Mouse (Mus musculus) right cerebral cortex, postnatal 4 days (tissue): Measurements from ENCODE around the gene Dph1.
"Not testable (repeated sequence)": the region's sequence is repeated elsewhere in the genome, so short reads cannot be mapped to it uniquely, and the experiment has no call there.

Source experiments
- DNase-seq: peaks from one replicate; pipeline ENCODE4 v3.0.0-alpha.2; 2022

The Dph1 gene

DNA sequence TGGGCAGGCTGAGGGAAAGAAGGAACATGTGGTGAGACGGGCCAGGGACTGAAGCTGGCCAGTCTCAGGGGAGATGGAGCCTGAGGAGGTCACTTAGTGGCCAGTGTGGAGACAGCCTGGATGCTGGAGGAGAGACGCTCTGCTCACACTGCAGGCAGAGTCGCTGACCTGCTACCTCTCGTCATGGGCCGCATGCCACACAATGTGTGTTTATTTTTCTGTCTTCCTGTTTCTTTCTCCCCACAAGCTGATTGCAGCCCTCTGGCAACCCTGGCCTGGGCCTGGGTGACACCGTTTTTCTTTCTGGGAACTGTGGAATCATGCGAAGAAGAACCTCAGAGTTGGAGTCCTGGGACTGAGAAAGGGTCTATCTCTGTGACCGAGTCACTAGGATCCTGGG lies 10.7 kb upstream of the Dph1 start:
- DNase-seq: no peak

DNA sequence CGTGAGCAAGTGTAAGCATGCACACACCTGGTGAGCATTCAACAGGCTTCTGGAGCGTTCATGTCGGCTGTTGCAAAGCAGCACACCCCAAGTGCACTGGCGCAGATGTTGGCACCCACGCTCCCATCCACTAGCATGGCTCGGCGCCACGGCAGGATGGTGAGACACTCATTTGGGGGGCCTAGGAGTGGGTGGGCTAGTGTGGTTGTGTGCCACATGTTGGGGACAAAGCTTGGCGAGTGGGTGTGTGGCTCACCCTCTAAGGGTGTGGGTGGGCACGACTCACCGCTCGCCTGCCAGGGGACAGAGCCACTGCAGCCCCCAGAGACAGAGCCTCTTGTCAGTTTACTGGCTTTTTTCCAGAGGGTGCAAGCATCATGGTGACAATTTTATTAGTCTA lies 9.9 kb upstream of the Dph1 start:
- DNase-seq: no peak

GRCm38 (mm10) chr11:75199951-75200350 lies 8.9 kb upstream of the Dph1 start:
- no peak for DNase-seq

DNA sequence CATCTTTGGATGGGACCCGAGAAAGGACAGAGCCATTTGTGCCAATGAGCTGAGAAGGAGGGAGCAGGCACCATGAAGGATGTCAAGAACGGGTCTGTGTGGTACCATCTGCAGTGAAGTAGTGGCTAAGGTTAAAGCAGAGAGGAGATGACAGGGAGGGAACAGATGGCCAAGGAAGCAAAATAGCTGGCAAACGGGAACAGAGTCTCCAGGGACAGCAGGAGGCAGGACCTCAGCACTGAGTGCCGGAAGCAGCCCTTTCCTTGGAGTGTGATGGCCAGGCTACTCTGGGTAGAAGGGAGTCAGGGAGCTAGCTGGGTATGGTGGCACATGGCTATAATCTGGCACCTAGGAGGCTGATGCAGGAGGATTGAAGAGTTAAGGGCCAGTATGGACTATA lies 7.8 kb upstream of the Dph1 start:
- no peak for DNase-seq

DNA sequence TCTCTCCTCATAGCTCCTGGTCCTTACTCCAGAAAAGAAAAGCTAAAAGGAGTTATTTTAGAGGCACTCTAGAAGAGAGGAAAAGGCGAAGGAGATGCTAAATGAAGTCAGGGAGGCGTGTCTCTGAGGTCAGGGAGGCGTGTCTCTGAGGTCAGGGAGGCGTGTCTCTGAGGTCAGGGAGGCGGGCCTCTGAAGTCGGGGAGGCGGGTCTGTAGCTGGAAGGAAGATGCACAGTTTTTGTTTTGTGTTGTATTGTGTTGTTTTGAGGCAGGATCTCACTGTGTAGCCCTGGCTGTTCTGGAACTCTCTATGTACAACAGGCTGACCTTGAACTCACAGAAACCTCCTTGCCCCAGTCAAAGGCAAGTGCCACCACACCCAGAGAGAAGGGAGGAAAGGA lies 6.9 kb upstream of the Dph1 start:
- DNase-seq: no peak

DNA sequence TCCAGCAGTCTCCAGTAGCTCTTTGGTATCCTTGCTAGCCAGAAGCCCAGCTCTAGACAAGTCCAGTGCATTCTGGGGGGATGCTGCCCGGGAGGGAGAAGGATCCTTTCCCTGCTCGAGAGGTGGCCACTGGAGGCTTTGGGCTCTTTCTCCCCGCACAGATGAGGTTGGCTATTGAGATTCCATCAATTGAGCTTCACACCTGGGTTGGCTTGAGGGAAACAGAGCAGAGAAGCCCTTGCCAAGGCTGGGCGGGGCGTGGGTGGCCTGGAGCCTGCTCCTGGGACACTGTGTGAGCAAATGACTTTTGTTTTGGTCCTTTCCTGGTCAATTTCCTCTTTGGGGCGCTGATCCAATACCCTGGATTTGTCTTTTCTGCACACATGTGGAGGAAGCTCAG lies 5.1 kb upstream of the Dph1 start:
- DNase-seq: no peak

DNA sequence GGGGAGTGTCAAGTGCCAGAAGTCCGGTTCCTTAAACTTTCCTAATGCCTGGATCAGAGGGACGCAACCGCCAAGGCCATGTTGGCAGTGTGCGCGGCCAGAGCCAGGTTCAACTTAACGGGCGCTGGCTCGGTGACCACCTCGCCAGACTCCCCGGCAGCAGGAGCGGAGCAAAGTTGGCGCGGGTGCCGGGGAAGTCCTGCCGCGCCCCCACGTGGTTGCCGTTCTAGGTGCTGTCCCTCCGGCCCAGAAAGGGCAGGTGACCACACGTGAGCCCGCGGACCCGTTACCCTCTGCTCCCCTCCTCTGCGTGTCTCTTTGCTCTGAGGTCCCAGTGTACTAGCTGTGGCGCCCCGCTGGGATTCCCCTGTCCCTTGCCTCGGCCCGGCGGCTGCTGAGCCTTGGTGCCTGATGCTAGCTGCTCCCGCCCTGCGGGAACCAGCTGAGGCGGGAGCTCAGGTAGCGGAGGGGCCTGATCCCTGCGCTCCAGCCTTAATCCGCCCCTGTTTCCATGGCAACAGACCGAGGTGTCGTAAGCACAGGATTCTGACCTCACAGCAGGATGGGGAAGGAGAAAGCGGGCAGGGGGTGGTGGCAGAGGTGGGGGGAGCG lies 3.9 kb upstream of the Dph1 start:
- DNase-seq: peak; percentile 37

DNA sequence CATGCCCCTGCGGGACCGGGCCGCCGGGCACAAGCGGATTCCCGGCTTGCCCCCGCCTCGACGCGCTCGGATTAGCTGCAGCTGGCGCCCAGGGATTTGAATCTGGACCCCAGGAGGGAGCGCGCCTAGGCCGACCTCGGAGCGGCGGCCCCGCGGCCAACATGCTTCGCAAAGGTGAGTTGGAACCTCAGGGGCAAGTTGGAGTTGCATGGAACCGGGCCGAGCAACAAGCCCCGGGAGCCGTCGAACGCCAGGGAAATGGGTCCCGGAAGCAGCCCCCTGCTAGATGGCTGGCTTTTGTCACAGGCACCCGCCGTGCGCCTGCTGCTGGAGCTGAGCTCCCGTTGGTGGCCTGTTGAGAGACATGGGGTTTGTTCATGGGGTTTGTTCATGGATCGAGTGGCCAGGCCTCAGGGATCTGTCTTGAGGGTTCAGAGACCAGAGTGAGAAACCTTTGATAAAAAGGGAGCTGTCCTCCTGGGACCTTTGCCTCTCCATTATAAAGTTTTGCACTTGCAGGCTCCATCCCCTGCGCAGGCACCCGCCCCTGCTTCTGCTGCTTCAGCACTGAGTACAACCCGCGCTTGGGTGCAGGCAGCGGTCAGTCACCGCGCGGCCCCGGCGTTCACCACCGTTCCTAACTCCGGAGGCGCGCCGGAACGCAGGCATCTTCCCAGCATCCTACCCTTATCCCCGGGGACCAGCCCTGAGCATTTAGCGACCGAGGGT lies 3.2 kb upstream of the Dph1 start:
- DNase-seq: peak; percentile 26

DNA sequence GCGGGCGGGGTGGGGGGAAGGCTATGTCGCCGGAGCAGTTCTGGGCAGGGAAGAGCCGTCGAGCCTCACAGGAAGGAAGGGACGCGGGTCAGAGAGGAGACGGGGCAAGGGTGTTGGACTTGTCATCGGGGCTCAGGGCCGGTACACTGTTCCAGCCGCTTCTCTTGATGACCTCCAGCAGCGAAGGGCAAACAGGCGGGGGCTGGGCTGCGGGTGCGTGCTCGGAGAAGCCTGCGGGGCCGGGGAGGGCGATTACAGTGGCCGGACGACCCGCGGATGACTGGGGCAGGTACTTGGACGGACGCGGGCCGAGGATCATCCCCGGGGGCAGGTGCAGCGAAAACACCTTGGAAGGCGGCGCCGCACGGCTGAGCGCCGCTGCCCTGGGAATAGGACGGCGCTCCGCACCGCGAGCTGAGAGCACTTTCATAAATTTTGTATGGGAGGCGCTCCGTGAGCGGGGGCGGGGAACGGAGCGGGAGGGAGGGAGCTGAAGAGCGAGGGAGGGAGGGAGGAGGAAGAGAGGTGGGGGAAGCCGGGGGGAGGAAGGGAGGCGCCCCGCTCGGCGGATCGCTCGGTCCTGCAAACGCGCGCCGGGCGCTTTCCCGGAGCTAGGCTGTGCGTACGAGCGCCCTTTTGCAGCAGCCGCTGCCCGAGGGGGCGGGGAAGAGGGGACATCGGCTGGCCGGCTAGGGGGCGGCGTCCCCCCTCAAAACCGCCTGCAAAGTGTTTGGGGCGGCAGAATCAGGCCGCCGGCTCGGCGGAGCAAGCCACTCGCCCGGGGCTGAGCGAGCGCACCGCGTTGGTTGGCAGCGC lies 2.4 kb upstream of the Dph1 start, which contains the start of gene Rtn4rl1:
TSS of gene Rtn4rl1 (plus strand) at position 528 of the 816 bp plus-strand sequence.
- DNase-seq: peak; percentile 68

GRCm38 (mm10) chr11:75192336-75193214 lies 1.5 kb upstream of the Dph1 start:
- DNase-seq: peak; percentile 73

- no peak for DNase-seq
Measured at GRCm38 (mm10) chr11:75191841-75192240, 800 bp upstream of the Dph1 start.

DNA sequence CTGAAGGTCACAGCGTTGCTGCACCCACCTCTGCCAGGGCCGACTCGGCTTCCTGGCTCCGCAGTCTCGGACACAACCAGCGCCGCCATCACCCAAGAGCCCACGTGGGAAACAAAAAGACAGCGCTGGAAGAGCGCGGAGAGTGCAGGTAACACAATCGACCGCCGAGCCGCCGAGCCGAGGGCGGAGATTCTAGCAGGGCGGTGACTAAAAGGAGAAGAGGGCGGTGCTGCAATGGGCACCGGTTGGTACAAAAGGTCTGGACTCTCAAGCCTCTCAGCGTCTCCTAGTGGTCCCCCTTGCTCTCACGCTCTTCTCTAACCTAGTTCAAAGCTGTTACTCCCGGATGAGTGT lies 693 bp downstream of the Dph1 start:
- peak; percentile 74 for DNase-seq

DNA sequence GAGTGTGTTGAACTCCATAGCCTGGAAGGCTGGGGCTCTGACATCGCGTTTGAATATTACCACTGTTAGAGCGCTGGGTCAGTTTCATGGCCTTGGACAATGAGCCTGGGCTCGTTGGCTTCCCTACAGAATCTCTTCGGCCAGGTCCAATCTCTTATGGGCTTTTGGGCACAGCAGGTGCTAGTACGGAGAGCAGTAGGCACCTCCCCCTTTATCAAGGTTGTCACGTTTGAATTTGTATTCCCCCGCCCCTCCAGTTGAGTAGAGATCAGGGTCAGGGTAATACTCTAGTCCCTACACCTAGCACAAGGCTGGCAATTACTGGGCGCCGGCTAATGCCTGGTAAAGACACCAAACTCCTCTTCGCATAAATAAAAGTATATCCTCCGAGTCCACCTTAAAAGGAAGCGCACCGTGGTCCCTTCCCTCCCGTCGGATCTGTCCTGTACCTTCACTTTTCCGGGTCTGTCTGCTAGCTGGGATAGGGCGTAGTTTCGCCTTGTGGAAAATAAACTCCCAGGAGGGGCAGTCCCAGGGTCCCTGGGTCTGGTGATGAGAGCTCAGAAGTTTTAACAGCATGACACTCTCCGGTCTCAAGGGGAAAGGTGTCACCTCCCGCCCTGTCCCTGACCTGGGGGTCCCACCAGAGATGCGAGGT lies 1.2 kb downstream of the Dph1 start:
- no peak for DNase-seq

- no peak for DNase-seq
Measured at GRCm38 (mm10) chr11:75184986-75185385, 6.1 kb downstream of the Dph1 start.

DNA sequence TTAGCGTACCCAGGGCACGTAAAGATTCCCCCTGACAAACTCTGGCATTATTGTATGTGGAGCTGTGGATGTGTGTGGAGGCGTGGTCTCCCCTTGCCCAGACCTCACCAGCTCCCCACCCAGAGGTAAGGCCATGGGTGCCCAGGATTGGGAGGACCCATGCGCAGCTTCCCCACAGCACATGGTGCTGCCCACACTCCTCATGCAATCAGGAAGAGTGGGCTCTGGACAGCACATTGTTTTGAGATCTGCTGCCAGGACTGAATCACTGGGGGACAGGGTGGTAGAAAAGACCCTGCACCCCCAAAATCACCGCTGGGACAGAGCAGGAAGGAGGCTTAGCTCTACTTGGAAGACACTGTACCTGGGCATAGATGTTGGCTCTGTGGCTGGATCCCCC lies 6.5 kb downstream of the Dph1 start:
- no peak for DNase-seq

DNA sequence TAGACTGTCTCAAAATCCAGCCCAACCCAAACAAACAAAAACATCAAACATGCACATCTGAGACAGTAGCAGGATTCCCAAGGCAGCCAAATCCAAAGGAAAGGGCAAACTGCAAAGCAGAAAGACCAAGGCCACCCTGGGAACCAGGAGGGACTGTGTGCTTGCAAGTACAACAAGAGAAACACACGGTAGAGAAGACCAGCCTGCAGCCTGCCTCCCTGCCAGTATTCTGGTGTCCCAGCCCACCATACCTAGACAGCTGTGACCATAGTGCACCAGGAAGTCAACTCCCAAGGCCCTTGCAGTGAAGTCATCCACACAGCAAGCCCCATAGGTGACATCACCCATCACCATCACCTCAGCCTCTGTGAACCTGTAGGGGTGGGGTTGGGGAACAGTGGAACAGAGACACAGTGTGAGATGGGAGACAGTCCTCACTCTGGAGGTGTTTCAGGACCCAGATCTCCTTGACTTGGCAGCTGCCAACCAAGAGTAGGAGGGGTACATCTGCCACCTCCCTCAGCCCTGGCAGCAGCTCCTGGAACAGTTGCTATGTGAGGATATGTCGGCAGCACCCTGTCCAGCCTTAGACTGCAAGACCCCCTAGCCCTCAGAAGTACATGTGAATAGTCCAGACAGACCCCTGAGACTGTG lies 7.0 kb downstream of the Dph1 start:
- no peak for DNase-seq

DNA sequence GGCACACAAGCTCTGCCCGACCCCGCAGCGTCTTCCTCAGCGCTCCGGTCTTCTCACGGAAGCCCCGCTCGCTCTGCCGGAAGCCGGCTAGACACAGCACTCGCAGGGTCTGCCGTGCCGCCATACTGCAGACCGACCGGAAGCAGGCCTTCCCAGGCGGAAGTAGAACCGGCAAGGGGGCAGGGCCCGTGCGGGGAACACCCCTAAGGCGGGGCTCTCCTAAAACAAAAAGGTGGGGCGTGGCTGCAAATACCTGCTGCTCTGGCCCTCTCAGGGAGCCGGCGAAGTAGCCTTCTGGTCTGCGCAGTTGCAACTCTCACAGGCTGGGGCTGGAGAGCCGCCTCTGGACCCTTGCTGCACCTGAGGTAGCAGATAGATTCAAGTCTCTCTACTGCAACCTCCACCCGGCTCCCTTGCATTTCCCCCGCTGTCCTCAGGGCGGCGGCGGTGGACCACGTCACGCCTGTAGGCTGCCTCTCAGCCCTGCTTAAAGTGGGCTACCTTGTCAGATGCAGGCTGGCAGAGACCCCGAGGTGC lies 12.3 kb downstream of the Dph1 start, which contains the start of gene Ovca2:
TSS of gene Ovca2 (minus strand) at position 164 of the 537 bp plus-strand sequence.
- peak; percentile 92 for DNase-seq

DNA sequence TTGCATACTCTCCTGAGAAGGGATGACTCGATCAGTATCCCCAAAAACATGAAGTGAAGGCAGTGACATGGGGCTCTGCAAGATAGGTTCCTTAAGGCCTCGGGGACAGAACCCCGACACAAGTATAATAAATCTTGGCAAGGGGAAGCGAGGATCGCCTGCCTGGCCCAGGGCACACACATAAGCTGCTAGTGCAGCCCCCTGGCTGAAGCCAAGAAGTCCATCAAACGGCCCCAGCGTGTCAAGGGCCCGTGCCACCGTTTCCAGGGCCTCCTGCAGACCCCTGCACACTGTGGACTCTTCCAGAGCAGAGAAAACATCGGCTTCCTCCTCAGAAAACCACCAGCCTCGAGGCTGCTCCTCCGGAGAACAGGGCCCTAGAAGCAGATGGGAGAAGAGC lies 13.0 kb downstream of the Dph1 start:
- DNase-seq: no peak

DNA sequence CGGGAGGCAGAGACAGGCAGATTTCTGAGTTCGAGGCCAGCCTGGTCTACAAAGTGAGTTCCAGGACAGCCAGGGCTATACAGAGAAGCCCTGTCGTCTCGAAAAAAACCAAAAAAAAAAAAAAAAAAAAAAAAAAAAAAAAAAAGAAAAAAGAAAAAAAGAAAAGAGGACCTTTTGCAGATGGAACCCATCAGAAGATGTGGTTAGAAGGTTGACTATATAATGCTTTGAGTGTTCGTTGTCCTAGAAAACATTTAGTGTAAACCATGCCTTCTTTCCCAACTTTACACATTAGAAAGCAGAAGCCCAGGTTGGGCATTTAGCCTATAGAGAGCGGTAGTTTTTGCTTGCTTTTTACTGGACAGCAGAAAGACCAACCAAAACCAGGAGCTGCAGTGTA lies 16.5 kb downstream of the Dph1 start:
- DNase-seq: not testable (repeated sequence)

DNA sequence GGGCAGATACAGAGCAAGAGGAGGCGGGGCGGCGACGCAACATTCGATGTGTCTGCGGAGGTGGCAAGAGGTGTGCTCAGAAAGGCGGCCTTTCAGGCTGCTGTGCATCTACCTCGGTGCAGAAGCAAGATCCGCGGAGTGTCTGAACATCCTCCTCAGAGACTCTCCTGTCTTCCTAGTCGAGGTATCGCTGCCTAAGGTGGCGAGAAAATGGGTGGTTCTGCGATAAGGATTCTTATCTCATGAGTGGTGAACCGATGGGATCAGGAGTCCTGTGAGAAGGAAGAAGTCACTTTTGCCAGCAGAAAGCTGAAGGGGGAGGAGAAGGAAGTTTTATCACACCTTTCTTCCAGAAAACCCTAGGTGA lies 17.3 kb downstream of the Dph1 start:
- no peak for DNase-seq

GRCm38 (mm10) chr11:75173095-75173798 lies 17.8 kb downstream of the Dph1 start:
- DNase-seq: peak; percentile 97
